In genomic region chr11:63691041-63691440, GRCm38 (mm10) we compare ENCODE assay signal across 9 mouse cellular contexts.
DNase-seq lines count a peak whose midpoint lies in the region; ATAC-seq and TF ChIP-seq lines count a peak whose summit lies in the region.
"Had no signal": no experiment of that assay in that cellular context is flagged by ENCODE, and none has a peak within 500 bp of the region (broad histone marks: within the 10 kb centered on the region; RNA-seq: fewer than 3 reads in every experiment).

No protein-coding gene starts in this region.

- H3K4me3 ChIP-seq in kidney, adult 2 months (ENCODE audit: insufficient read depth, low read depth, low read length): no peak overlapping the region
- H3K4me3 ChIP-seq in kidney, embryonic 16.5 days (ENCODE audit: low read length): no peak overlapping the region
- H3K4me3 ChIP-seq in E14TG2a.4 (replicated peaks; ENCODE audit: low read length): no peak overlapping the region
- H3K4me3 ChIP-seq: hindbrain, embryonic 15.5 days had no signal

- no peaks in the 10 kb centered on the region for H3K27me3 ChIP-seq in kidney, adult 2 months (replicated peaks; ENCODE audit: control insufficient read depth, insufficient read depth, low read length)
- no peaks in the 10 kb centered on the region for H3K27me3 ChIP-seq in kidney, embryonic 16.5 days (ENCODE audit: insufficient read depth, low read length)
- 0 out of 2 replicates have a peak, but pooled peaks cover 5% of the 10 kb centered on the region for H3K27me3 ChIP-seq in E14TG2a.4 (ENCODE audit: insufficient read depth, low read length)

- H3K9ac ChIP-seq in kidney, embryonic 16.5 days (replicated peaks; ENCODE audit: low read length): no peak overlapping the region
- H3K9ac ChIP-seq: hindbrain, embryonic 15.5 days had no signal

- ATAC-seq in kidney, embryonic 16.5 days (ENCODE audit: low FRiP score, low TSS enrichment): no peak

- TF ChIP-seq CTCF in kidney, adult 2 months (conservative IDR thresholded peaks at IDR 0.05; ENCODE audit: insufficient read depth, insufficient read length, low read depth, low read length): peak; percentile 44
- TF ChIP-seq CTCF in E14TG2a.4 (conservative IDR thresholded peaks at IDR 0.05; ENCODE audit: low read length): peak; percentile 70

- H3K9me3 ChIP-seq in kidney, embryonic 16.5 days (ENCODE audit: low read length): no peaks in the 10 kb centered on the region
- H3K9me3 ChIP-seq in E14TG2a.4 (ENCODE audit: low read length): no peaks in the 10 kb centered on the region
- H3K9me3 ChIP-seq: hindbrain, embryonic 15.5 days had no signal

- no peak for TF ChIP-seq POLR2A in kidney, adult 2 months (IDR thresholded peaks at IDR 0.05; ENCODE audit: low read depth, low read length)

- no peak overlapping the region for H3K4me2 ChIP-seq in kidney, embryonic 16.5 days (replicated peaks; ENCODE audit: low read depth, low read length)
- H3K4me2 ChIP-seq: hindbrain, embryonic 15.5 days had no signal

- H3K36me3 ChIP-seq in kidney, adult 2 months (ENCODE audit: control insufficient read depth, insufficient read depth, low read length): no peaks in the 10 kb centered on the region
- no peaks in the 10 kb centered on the region for H3K36me3 ChIP-seq in kidney, embryonic 16.5 days (ENCODE audit: insufficient read depth, low read length)
- H3K36me3 ChIP-seq in E14TG2a.4 (ENCODE audit: insufficient read depth, low read length): no peaks in the 10 kb centered on the region
- H3K36me3 ChIP-seq: hindbrain, embryonic 15.5 days had no signal

- H3K4me1 ChIP-seq in kidney, adult 2 months (ENCODE audit: control insufficient read depth, insufficient read depth, low read length): no peaks in the 10 kb centered on the region
- no peaks in the 10 kb centered on the region for H3K4me1 ChIP-seq in kidney, embryonic 16.5 days (ENCODE audit: insufficient read depth, low read length)
- no peaks in the 10 kb centered on the region for H3K4me1 ChIP-seq in E14TG2a.4 (replicated peaks; ENCODE audit: low read depth, low read length)
- H3K4me1 ChIP-seq: hindbrain, embryonic 15.5 days had no signal

- 58% methylated on average over 4 of the region's 4 CpGs for WGBS in kidney, adult 2 months
- 45% methylated on average over 4 of the region's 4 CpGs for WGBS in kidney, embryonic 16.5 days

- no peak overlapping the region for H3K27ac ChIP-seq in kidney, adult 2 months (ENCODE audit: insufficient read depth, low read depth, low read length)
- no peak overlapping the region for H3K27ac ChIP-seq in kidney, embryonic 16.5 days (ENCODE audit: low read length)
- H3K27ac ChIP-seq: hindbrain, embryonic 15.5 days; macrophage had no signal

- DNase-seq in kidney, adult 2 months: peak; percentile 9
- DNase-seq in 3T3-L1 (ENCODE audit: low read depth, low spot score): peak; percentile 2
- DNase-seq in kidney, postnatal 36 days: peak; percentile 0 to 43
- no peak for DNase-seq in urinary bladder, postnatal 10 days (ENCODE audit: low spot score)
- no peak for DNase-seq in T-cell, adult 2 months (ENCODE audit: low spot score)

Comparison
In these comparisons a context has a peak if more than half of its experiments do, and no peak if none do; other contexts are left out.
1. DNase-seq: peak in kidney, adult 2 months (single experiment), 3T3-L1 (single experiment) and kidney, postnatal 36 days (2 of 2); none in urinary bladder, postnatal 10 days (single experiment) and T-cell, adult 2 months (single experiment).